Mouse (Mus musculus): ENCODE results near the gene Slc35e1.

DNA sequence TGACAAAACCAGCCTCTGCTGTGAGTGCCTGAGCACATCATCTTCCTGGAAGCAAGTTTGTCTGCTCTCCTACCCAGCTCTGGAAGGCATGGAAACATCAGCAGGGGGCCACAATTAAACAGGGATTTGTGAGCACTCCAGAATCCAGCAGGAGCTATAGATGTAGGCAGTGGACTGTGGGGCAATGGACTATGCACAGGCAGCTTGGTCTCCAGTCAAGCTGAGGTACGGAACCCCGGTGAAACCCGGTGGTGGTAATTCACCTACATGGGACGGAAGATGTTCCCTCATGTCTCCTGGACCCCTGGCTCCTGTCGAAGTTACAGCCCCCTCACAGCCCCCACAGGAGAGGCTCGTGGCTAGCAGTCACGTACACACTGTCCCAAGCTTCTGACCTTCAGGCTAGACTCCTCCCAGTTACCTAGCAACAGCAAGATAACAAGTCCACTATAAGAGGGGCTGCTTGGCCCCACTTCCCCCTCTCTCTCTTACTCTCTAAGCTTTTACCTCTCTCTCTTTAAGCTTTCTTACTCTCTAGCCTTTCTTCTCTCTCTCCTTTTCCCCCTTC is 25.1 kb upstream of the Slc35e1 start:
- TF ChIP-seq TAL1 (IDR thresholded peaks at IDR 0.05; ENCODE audit: low read length) = no peak
- TF ChIP-seq GATA1 (IDR thresholded peaks at IDR 0.05; ENCODE audit: low read length) = no peak
